Comparison of ENCODE assay signal across 8 mouse cellular contexts in genomic region chr1:94034984-94035743, GRCm38 (mm10). TPM values are rescaled to one million over a fixed set of nuclear protein-coding genes. Genes with fewer than 3 reads are reported as not detected.
DNase-seq lines count a peak whose midpoint lies in the region; ATAC-seq and TF ChIP-seq lines count a peak whose summit lies in the region.

No protein-coding gene starts in this region.

- intact Hi-C loops in heart, postnatal 36 days (cut with DNase I) = loop anchor here (1.0 kb wide), 1 partner anchor 44 kb away; no protein-coding TSS in a partner anchor

- ATAC-seq in forebrain, embryonic 16.5 days = peak; percentile 96
- peak; percentile 96 for ATAC-seq in neural tube, embryonic 14.5 days (ENCODE audit: low read depth)

- under 1% methylated on average over 25 of the region's 25 CpGs for WGBS in forebrain, embryonic 16.5 days
- WGBS in neural tube, embryonic 14.5 days = under 1% methylated on average over 25 of the region's 25 CpGs

- no peaks in the 10 kb centered on the region for H3K36me3 ChIP-seq in ES-E14 (ENCODE audit: control insufficient read depth, insufficient read depth, low read length, poor library complexity, severe bottlenecking)
- H3K36me3 ChIP-seq in forebrain, embryonic 16.5 days (ENCODE audit: control insufficient read depth, insufficient read depth) = no peaks in the 10 kb centered on the region
- no peaks in the 10 kb centered on the region for H3K36me3 ChIP-seq in neural tube, embryonic 14.5 days (ENCODE audit: control insufficient read depth, insufficient read depth, low read length)
- no peaks in the 10 kb centered on the region for H3K36me3 ChIP-seq in testis, adult 2 months (ENCODE audit: control insufficient read depth, insufficient read depth, low read length)

- in situ Hi-C loops in ES-E14 (cut with MboI; ENCODE audit: low sequenced_read_pairs in 2 of 2, unreplicated experiment in 2 of 2) = no loop called here

- H3K4me3 ChIP-seq in ES-E14 (ENCODE audit: insufficient read depth in 1 of 2, low read depth in 1 of 2, low read length in 2 of 2, poor library complexity in 1 of 2, severe bottlenecking in 1 of 2) = peak overlapping the region; percentile 46 to 65
- peak overlapping the region; percentile 52 for H3K4me3 ChIP-seq in forebrain, embryonic 16.5 days (replicated peaks; ENCODE audit: low read length)
- peak overlapping the region; percentile 35 for H3K4me3 ChIP-seq in neural tube, embryonic 14.5 days (ENCODE audit: low read depth, low read length)
- H3K4me3 ChIP-seq in testis, adult 2 months (ENCODE audit: control insufficient read depth, low read depth, low read length) = peak overlapping the region; percentile 9

- H3K9ac ChIP-seq in ES-E14 (ENCODE audit: insufficient read depth, low read depth, low read length, poor library complexity, severe bottlenecking) = peak overlapping the region; percentile 51; the same call in 1 of the 2 replicates
- peak overlapping the region; percentile 60 for H3K9ac ChIP-seq in forebrain, embryonic 16.5 days (replicated peaks; ENCODE audit: low read depth, low read length)
- H3K9ac ChIP-seq in neural tube, embryonic 14.5 days (replicated peaks; ENCODE audit: low read depth, low read length) = peak overlapping the region; percentile 17

- no peak overlapping the region for H3K27ac ChIP-seq in ES-E14 (ENCODE audit: insufficient read depth, low read depth, low read length, poor library complexity, severe bottlenecking)
- H3K27ac ChIP-seq in forebrain, embryonic 16.5 days (ENCODE audit: low read length) = peak overlapping the region; percentile 57; the same call in 1 of the 2 replicates
- peak overlapping the region; percentile 49; the same call in 1 of the 2 replicates for H3K27ac ChIP-seq in neural tube, embryonic 14.5 days (ENCODE audit: low read depth, low read length)
- H3K27ac ChIP-seq in testis, adult 2 months (ENCODE audit: control insufficient read depth, insufficient read depth, low read depth, low read length) = no peak overlapping the region

- peak; percentile 84; the same call in 1 of the 2 replicates for TF ChIP-seq CTCF in testis, adult 2 months (IDR thresholded peaks at IDR 0.05; ENCODE audit: control insufficient read depth, insufficient read depth, insufficient replicate concordance, low read depth, low read length)

- no peaks in the 10 kb centered on the region for H3K27me3 ChIP-seq in forebrain, embryonic 16.5 days (replicated peaks; ENCODE audit: control insufficient read depth, insufficient read depth, low read length)
- no peaks in the 10 kb centered on the region for H3K27me3 ChIP-seq in neural tube, embryonic 14.5 days (ENCODE audit: control insufficient read depth, insufficient read depth, low read length)
- no peaks in the 10 kb centered on the region for H3K27me3 ChIP-seq in testis, adult 2 months (ENCODE audit: control insufficient read depth, insufficient read depth, low read length)

- H3K4me2 ChIP-seq in forebrain, embryonic 16.5 days (ENCODE audit: low read length) = peak overlapping the region; percentile 95
- peak overlapping the region; percentile 61 for H3K4me2 ChIP-seq in neural tube, embryonic 14.5 days (ENCODE audit: low read depth, low read length)

- no peak for TF ChIP-seq POLR2A in testis, adult 2 months (IDR thresholded peaks at IDR 0.05; ENCODE audit: control insufficient read depth, low read depth, low read length)

- H3K4me1 ChIP-seq in ES-E14 (ENCODE audit: control insufficient read depth in 2 of 2, insufficient read depth in 2 of 2, low read length in 2 of 2, poor library complexity in 1 of 2) = peaks cover 0 to 2% of the 10 kb centered on the region in 2 experiments; a peak in 2 of 4 replicates
- peaks cover 7% of the 10 kb centered on the region for H3K4me1 ChIP-seq in forebrain, embryonic 16.5 days (replicated peaks; ENCODE audit: control insufficient read depth, insufficient read depth, low read length)
- no peaks in the 10 kb centered on the region for H3K4me1 ChIP-seq in neural tube, embryonic 14.5 days (ENCODE audit: control insufficient read depth, insufficient read depth, low read length)
- H3K4me1 ChIP-seq in testis, adult 2 months (ENCODE audit: control insufficient read depth, insufficient read depth, low read length) = no peaks in the 10 kb centered on the region; the same call in 1 of the 2 replicates

- peak; percentile 78 for DNase-seq in ES-E14 (ENCODE audit: low read depth, low spot score)
- peak; percentile 84 to 92 for DNase-seq in cerebellum, adult 18-20 months
- DNase-seq in heart, postnatal 36 days = peak; percentile 86 to 91
- DNase-seq in layer of hippocampus, adult 18-20 months (ENCODE audit: low spot score in 2 of 2) = peak; percentile 76 to 89
- peak; percentile 76 to 79 for DNase-seq in lung, adult 18-20 months

- no peaks in the 10 kb centered on the region for H3K9me3 ChIP-seq in ES-E14 (ENCODE audit: control insufficient read depth, insufficient read depth, low read depth, low read length)
- H3K9me3 ChIP-seq in forebrain, embryonic 16.5 days (ENCODE audit: control insufficient read depth, low read length) = no peaks in the 10 kb centered on the region
- H3K9me3 ChIP-seq in neural tube, embryonic 14.5 days (ENCODE audit: control insufficient read depth, low read length) = no peaks in the 10 kb centered on the region

TF ChIP-seq in ES-E14, 5 proteins besides CTCF, POLR2A, EP300 and RAD21:
- no peak for TF ChIP-seq MAFK (IDR thresholded peaks at IDR 0.05; ENCODE audit: insufficient read depth, low read depth, low read length)
- no peak for TF ChIP-seq HCFC1 (IDR thresholded peaks at IDR 0.05; ENCODE audit: borderline replicate concordance, insufficient read depth, low read length)
- no peak for TF ChIP-seq CHD2 (IDR thresholded peaks at IDR 0.05; ENCODE audit: low read depth, low read length)
- 0 out of 2 replicates have a peak, but pooled peaks have one; percentile 1 for TF ChIP-seq ZC3H11A (IDR thresholded peaks at IDR 0.05; ENCODE audit: borderline replicate concordance, low read depth, low read length)
- peak; percentile 85 for TF ChIP-seq ZNF384 (IDR thresholded peaks at IDR 0.05; ENCODE audit: low read depth, low read length)

RNA-seq across cellular contexts. Expression of gene Neu4, which starts 14.9 kb away (rescaled TPM):
- total RNA-seq in ES-E14 (2012; rRNA removed) = 0.11 TPM in 1 of 2 replicates, not detected in the other
- polyA plus RNA-seq in forebrain, embryonic 16.5 days (2015; fragmentation: Nextera tagmentation; extraction: Ambion mirVana) = not detected in 2 replicates
- not detected for total RNA-seq in heart, postnatal 36 days (2021)
- 1 to 10 TPM; 7.6 to 9.5 TPM for total RNA-seq in layer of hippocampus, adult 18-20 months (2021)
- polyA plus RNA-seq in neural tube, embryonic 14.5 days (2014; fragmentation: Nextera tagmentation; extraction: Ambion mirVana) = not detected in 2 replicates
- not detected in 2 replicates for polyA plus RNA-seq in testis, adult 2 months (2012; rRNA removed)

RNA-seq across cellular contexts. Expression of gene Pdcd1, which starts 17.2 kb away (rescaled TPM):
- total RNA-seq in ES-E14 (2012; rRNA removed) = 0.21 and 0.45 TPM in 2 replicates
- not detected in 2 replicates for polyA plus RNA-seq in forebrain, embryonic 16.5 days (2015; fragmentation: Nextera tagmentation; extraction: Ambion mirVana)
- total RNA-seq in heart, postnatal 36 days (2021) = not detected
- under 1 TPM; 0.15 to 0.18 TPM for total RNA-seq in layer of hippocampus, adult 18-20 months (2021)
- not detected in 2 replicates for polyA plus RNA-seq in neural tube, embryonic 14.5 days (2014; fragmentation: Nextera tagmentation; extraction: Ambion mirVana)
- polyA plus RNA-seq in testis, adult 2 months (2012; rRNA removed) = not detected in 2 replicates

RNA-seq across cellular contexts. Expression of gene Gal3st2c, which starts 44.9 kb away (rescaled TPM):
- total RNA-seq in ES-E14 (2012; rRNA removed) = 0.04 and 0.11 TPM in 2 replicates
- not detected in 2 replicates for polyA plus RNA-seq in forebrain, embryonic 16.5 days (2015; fragmentation: Nextera tagmentation; extraction: Ambion mirVana)
- total RNA-seq in heart, postnatal 36 days (2021) = under 1 TPM; 0.78 to 0.95 TPM
- total RNA-seq in layer of hippocampus, adult 18-20 months (2021) = under 1 TPM; 0.05 to 0.10 TPM
- not detected in 2 replicates for polyA plus RNA-seq in neural tube, embryonic 14.5 days (2014; fragmentation: Nextera tagmentation; extraction: Ambion mirVana)
- 0.01 TPM in 1 of 2 replicates, not detected in the other for polyA plus RNA-seq in testis, adult 2 months (2012; rRNA removed)

Comparison
In these comparisons a context has a peak if more than half of its experiments do, and no peak if none do; other contexts are left out.
1. H3K27ac ChIP-seq: peak in forebrain, embryonic 16.5 days (single experiment) and neural tube, embryonic 14.5 days (single experiment); none in ES-E14 (single experiment) and testis, adult 2 months (single experiment).
2. Peak in every context shown above with its lines, with median percentiles within 50 percentile points of each other: DNase-seq, H3K4me3 ChIP-seq and H3K9ac ChIP-seq.